Mouse (Mus musculus) CH12.LX (cell line): ENCODE data around the gene Fars2. TPM values are rescaled to one million over a fixed set of nuclear protein-coding genes. Genes with fewer than 3 reads are reported as not detected.

ENCODE experiments used
- DNase-seq: peaks from one replicate; pipeline ENCODE4 v3.0.0-alpha.2; 2013; ENCODE audit errors: extremely low read depth
- H3K27ac ChIP-seq: 2 replicates; pipeline ENCODE4 v1.5.1; 2012; ENCODE audit warnings: low read depth, mild to moderate bottlenecking, control low read depth, moderate library complexity; ENCODE audit not compliant: insufficient read depth
- H3K27me3 ChIP-seq: replicated peaks from 2 replicates; pipeline ENCODE3; 2012; ENCODE audit warnings: inconsistent platforms
- H3K36me3 ChIP-seq, 2 experiments: replicated peaks in 1 of 2; 2 replicates each; pipeline versions ENCODE3 to v1.6.1; 2012; ENCODE audit warnings: inconsistent platforms in 1 of 2, low read length in 1 of 2, mild to moderate bottlenecking in 1 of 2, mixed read lengths in 1 of 2, moderate library complexity in 1 of 2; ENCODE audit not compliant: control insufficient read depth in 1 of 2, insufficient read depth in 1 of 2
- H3K4me1 ChIP-seq, 2 experiments: 2 replicates each; pipeline ENCODE4 v1.6.1; 2012; ENCODE audit warnings: inconsistent platforms in 1 of 2, moderate library complexity in 1 of 2; ENCODE audit not compliant: insufficient read depth in 2 of 2, control insufficient read depth in 1 of 2
- H3K4me2 ChIP-seq: 2 replicates; pipeline ENCODE4 v1.6.1; 2012; ENCODE audit warnings: low read depth, mild to moderate bottlenecking, control low read depth; ENCODE audit not compliant: poor library complexity, insufficient read depth, severe bottlenecking
- H3K4me3 ChIP-seq, 3 experiments: fragments of 150-350 bp in 1 of 3; sonication (generic) in 1 of 3; replicated peaks in 1 of 3; 2 replicates each; pipeline versions ENCODE3 to v1.5.1; 2011 to 2012; ENCODE audit warnings: low read depth in 2 of 3, low read length in 2 of 3, mild to moderate bottlenecking in 2 of 3, moderate library complexity in 2 of 3, control low read depth in 1 of 3, improper control_type of control experiment in 1 of 3, inconsistent platforms in 1 of 3, mixed read lengths in 1 of 3; ENCODE audit not compliant: poor library complexity in 1 of 3
- H3K79me2 ChIP-seq: replicated peaks from 2 replicates; pipeline ENCODE4 v1.6.1; 2012; ENCODE audit warnings: mild to moderate bottlenecking, moderate library complexity; ENCODE audit not compliant: control insufficient read depth, poor library complexity, insufficient read depth, severe bottlenecking; ENCODE audit errors: extremely low read depth
- H3K9ac ChIP-seq: 2 replicates; pipeline ENCODE4 v1.6.1; 2012; ENCODE audit warnings: low read depth, mild to moderate bottlenecking, control low read depth, moderate library complexity; ENCODE audit not compliant: insufficient read depth
- H3K9me3 ChIP-seq: replicated peaks from 2 replicates; pipeline ENCODE3; 2012; ENCODE audit warnings: low read length, inconsistent platforms, mixed read lengths
- BHLHE40 ChIP-seq: IDR thresholded peaks from 2 replicates; pipeline ENCODE4 v1.6.1; 2011; ENCODE audit warnings: mild to moderate bottlenecking, low read depth, low read length, improper control_type of control experiment
- E2F4 ChIP-seq: IDR thresholded peaks from 2 replicates; pipeline ENCODE4 v1.6.1; 2011; ENCODE audit warnings: low read depth, low read length, improper control_type of control experiment; ENCODE audit not compliant: insufficient replicate concordance
- EP300 ChIP-seq: IDR thresholded peaks from 2 replicates; pipeline ENCODE4 v1.6.1; 2011; ENCODE audit warnings: low read length, improper control_type of control experiment
- GABPA ChIP-seq: IDR thresholded peaks from 2 replicates; pipeline ENCODE4 v1.6.1; 2012; ENCODE audit warnings: low read depth, low read length, improper control_type of control experiment, inconsistent platforms; ENCODE audit not compliant: insufficient replicate concordance
- IRF4 ChIP-seq: IDR thresholded peaks from 2 replicates; pipeline ENCODE4 v1.6.1; 2014; ENCODE audit warnings: low read depth, mild to moderate bottlenecking, inconsistent platforms, low read length, improper control_type of control experiment
- JUN ChIP-seq: IDR thresholded peaks from 2 replicates; pipeline ENCODE4 v1.6.1; 2011; ENCODE audit warnings: low read depth, mild to moderate bottlenecking, low read length, improper control_type of control experiment, moderate library complexity; ENCODE audit not compliant: insufficient read depth
- KAT2A ChIP-seq: IDR thresholded peaks from 2 replicates; pipeline ENCODE4 v1.6.1; 2012; ENCODE audit warnings: low read length, improper control_type of control experiment, inconsistent platforms; ENCODE audit not compliant: insufficient replicate concordance
- MAFK ChIP-seq: IDR thresholded peaks from 2 replicates; pipeline ENCODE4 v1.6.1; 2011; ENCODE audit warnings: low read length, improper control_type of control experiment; ENCODE audit not compliant: insufficient replicate concordance
- MAX ChIP-seq: IDR thresholded peaks from 2 replicates; pipeline ENCODE4 v1.6.1; 2011; ENCODE audit warnings: low read length, improper control_type of control experiment
- MAZ ChIP-seq: IDR thresholded peaks from 2 replicates; pipeline ENCODE4 v1.6.1; 2012; ENCODE audit warnings: low read depth, mild to moderate bottlenecking, inconsistent platforms, low read length, improper control_type of control experiment, moderate library complexity
- MYC ChIP-seq: IDR thresholded peaks from 2 replicates; pipeline ENCODE4 v1.6.1; 2011; ENCODE audit warnings: low read depth, mild to moderate bottlenecking, improper control_type of control experiment, low read length
- NELFE ChIP-seq: IDR thresholded peaks from 2 replicates; pipeline ENCODE4 v1.6.1; 2011; ENCODE audit warnings: low read depth, low read length, improper control_type of control experiment
- NRF1 ChIP-seq: IDR thresholded peaks from 2 replicates; pipeline ENCODE4 v1.6.1; 2014; ENCODE audit warnings: low read depth, mild to moderate bottlenecking, inconsistent platforms, low read length, improper control_type of control experiment, moderate library complexity
- PAX5 ChIP-seq: IDR thresholded peaks from 2 replicates; pipeline ENCODE4 v1.6.1; 2012; ENCODE audit warnings: low read length, inconsistent platforms, mixed read lengths
- SMC3 ChIP-seq: IDR thresholded peaks from 2 replicates; pipeline ENCODE4 v1.6.1; 2011; ENCODE audit warnings: low read depth, low read length, improper control_type of control experiment
- TBP ChIP-seq: conservative IDR thresholded peaks from 2 replicates; pipeline ENCODE4 v1.6.1; 2011; ENCODE audit warnings: low read depth, low read length, improper control_type of control experiment
- TCF12 ChIP-seq: IDR thresholded peaks from 2 replicates; pipeline ENCODE4 v1.6.1; 2014; ENCODE audit warnings: low read depth, mild to moderate bottlenecking, inconsistent platforms, low read length, improper control_type of control experiment
- dilution Hi-C: fragments of 300-500 bp; cut with MboI; formaldehyde crosslinking; loops from 2 replicates; pipeline ENCODE4 v1.14.3; 2020; ENCODE audit warnings: low sequenced_read_pairs; ENCODE audit not compliant: extremely low pct_unique_long_range_greater_than_20kb, extremely low pct_ligation_motif_present
- in situ Hi-C: fragments of 300-500 bp; cut with MboI; formaldehyde crosslinking; loops from 3 replicates; pipeline ENCODE4 v1.14.3; 2019; ENCODE audit warnings: low sequenced_read_pairs, low pct_ligation_motif_present, low pct_unique_long_range_greater_than_20kb, mixed read lengths
- polyA plus RNA-seq: library from polyadenylated mRNA; unstranded; fragments of >175 nt; gene quantifications from 2 replicates; pipeline ENCODE4 v1.2.1, GENCODE M21; 2012; ENCODE audit warnings: low read depth; ENCODE audit not compliant: insufficient read length
- total RNA-seq, 2 experiments: library from RNA; depleted of rRNA; stranded (reverse); fragments of 300-350 nt in 1 of 2; fragments of >200 nt in 1 of 2; gene quantifications; 2 replicates each; pipeline ENCODE4 v1.2.3; 2012 to 2014

Fars2 gene
- total and polyA plus RNA-seq, 3 experiments, result 30.2 to 47.7 (median 46.4) TPM

DNA sequence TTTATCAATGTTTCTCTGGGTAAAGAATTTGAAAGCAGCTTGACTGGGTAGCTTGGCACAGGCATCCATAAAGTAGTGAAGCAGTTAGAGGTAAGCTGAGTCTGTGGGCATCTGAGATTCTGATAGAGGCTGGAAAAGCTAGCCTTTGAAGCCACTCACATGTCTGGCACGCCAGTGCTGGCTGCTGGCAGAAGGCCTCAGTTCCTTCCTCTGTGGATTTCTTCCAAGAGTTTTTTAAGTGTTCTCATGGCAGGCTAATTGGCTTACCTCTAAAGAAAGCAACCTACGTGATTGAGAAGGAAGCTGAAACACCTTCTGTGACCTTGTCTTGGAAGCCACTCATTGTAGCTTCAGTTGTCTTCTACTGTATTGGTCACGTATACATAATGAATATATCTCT is 600.2 kb downstream of the Fars2 start:
- Histone ChIP-seq H3K4me2 (no peak overlapping the region), H3K4me1 (no peaks in the 10 kb centered on the region), H3K9me3 (no peaks in the 10 kb centered on the region), H3K4me3 (no peak overlapping the region), H3K36me3 (no peaks in the 10 kb centered on the region), H3K9ac (no peak overlapping the region), H3K27ac (no peak overlapping the region), H3K79me2 (no peaks in the 10 kb centered on the region), H3K27me3 (no peaks in the 10 kb centered on the region)
- no peak for TF ChIP-seq SMC3
- TF ChIP-seq IRF4, result no peak
- no peak for TF ChIP-seq TCF12
- TF ChIP-seq BHLHE40, result no peak
- dilution Hi-C loops, result no loop called here
- in situ Hi-C loops, result no loop called here
- no peak for DNase-seq

DNA sequence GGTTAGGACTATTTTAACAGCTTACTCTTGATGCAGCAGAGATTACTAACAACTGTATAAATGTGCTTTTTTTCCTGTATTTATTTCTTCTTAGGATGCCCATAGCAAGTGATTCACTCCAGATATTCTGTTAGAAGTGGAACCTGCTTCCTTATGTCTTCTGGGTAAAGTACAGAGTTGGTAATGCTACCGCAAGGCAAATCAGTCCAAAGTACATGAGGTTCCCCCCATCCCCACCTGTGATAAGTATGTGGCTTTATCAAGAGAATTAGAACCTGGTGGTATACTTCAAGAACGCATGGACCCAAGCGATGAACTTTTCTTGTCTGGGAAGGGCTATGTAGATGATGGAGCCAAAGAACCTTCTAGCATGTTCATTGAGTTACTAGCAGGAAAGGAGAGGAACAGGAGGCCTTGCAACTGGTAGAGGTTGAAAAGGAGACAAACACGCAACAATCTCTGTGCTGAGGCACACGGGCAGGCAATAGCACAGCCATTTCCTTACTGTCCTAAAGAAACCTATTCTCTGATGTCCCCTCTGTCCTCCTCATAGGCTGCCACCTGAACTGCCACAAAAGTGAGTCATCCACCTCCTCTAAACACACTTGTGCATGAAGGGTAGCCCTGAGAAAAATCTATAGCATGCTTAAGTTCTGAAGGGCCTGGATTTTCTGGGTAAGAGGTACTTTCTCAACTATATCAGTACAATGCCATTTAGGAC is 603.2 kb downstream of the Fars2 start:
- in situ Hi-C loops (no loop called here), dilution Hi-C loops (no loop called here)
- no peak for TF ChIP-seq NELFE
- TF ChIP-seq PAX5, result no peak
- no peak for TF ChIP-seq MAFK
- TF ChIP-seq GABPA, result no peak
- no peak for TF ChIP-seq MAX
- no peak for TF ChIP-seq JUN
- no peak for TF ChIP-seq KAT2A
- TF ChIP-seq MAZ, result no peak
- TF ChIP-seq MYC, result no peak
- TF ChIP-seq E2F4, result no peak
- no peak for TF ChIP-seq NRF1
- no peak for TF ChIP-seq TBP
- TF ChIP-seq EP300, result no peak
- no peak for TF ChIP-seq IRF4

More for the DNA sequence above, 603.2 kb downstream of the Fars2 start:
- H3K9ac ChIP-seq, result no peak overlapping the region
- no peaks in the 10 kb centered on the region for H3K9me3 ChIP-seq
- no peak for DNase-seq
- no peaks in the 10 kb centered on the region for H3K79me2 ChIP-seq
- H3K27ac ChIP-seq, result no peak overlapping the region
- no peak overlapping the region for H3K4me2 ChIP-seq
- no peaks in the 10 kb centered on the region for H3K4me1 ChIP-seq
- no peaks in the 10 kb centered on the region for H3K27me3 ChIP-seq
- no peaks in the 10 kb centered on the region for H3K36me3 ChIP-seq
- H3K4me3 ChIP-seq, result no peak overlapping the region
